Mouse (Mus musculus) cerebellum, postnatal 4 days (tissue): ENCODE measurements at regions not wholly inside any gene's neighbourhood (a gene's known extent, or its start where the extent isn't known, plus 50 kb on each side); places are given as distances from the start of the nearest gene placed in this dataset.

Source experiments
- DNase-seq, 2 experiments: peaks; one replicate each; pipeline ENCODE4 v3.0.0; 2022; ENCODE audit warnings: low spot score in 2 of 2, mixed read lengths in 1 of 2

- DNase-seq = no peak
Measured at GRCm38 (mm10) chr10:46321040-46321439, 743.4 kb downstream of the Hace1 start.

DNA sequence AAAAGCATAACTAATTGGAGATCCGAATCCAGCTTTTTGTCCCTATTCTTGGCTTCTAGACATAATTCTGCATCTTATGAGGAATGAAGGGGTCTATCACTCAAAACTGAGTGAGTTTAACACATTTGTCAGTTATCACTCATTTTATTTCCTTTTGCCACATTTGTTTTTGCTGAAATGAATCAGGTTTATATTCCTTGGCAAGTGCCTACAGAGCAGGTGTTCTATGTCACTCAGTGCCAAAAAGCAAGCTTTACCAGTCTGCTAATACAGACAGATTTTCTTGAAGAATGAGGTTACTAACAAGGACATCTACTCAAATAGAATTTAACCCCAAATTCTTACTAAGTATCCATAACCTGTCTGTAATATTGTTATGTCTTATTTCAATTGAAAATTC is 751.4 kb downstream of the Hace1 start:
- no peak for DNase-seq

- DNase-seq = no peak
Measured at GRCm38 (mm10) chr10:46331599-46332283, 754.1 kb downstream of the Hace1 start.

GRCm38 (mm10) chr10:46333231-46333630 is 755.6 kb downstream of the Hace1 start:
- no peak for DNase-seq

- DNase-seq = no peak
Measured at GRCm38 (mm10) chr10:46345315-46345714, 767.7 kb downstream of the Hace1 start.

DNA sequence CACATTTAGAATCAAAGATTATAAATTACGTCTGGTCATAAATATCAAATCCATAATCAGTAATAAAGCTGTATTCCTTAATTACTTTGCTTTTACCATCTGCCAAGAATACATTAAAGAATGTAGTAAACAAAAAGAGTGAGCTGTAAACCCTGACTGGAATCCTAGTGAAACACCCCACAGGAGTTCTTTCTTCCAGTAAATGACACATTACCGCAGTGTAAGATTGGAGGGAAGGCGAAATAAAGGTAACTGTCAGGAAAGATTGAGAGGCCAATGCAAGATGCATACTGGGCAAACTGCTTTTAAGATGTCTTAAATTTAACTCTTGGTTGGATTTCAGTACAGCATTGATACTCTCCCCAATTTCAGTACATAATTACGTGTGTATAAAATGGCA is 772.0 kb downstream of the Hace1 start:
- no peak for DNase-seq

DNA sequence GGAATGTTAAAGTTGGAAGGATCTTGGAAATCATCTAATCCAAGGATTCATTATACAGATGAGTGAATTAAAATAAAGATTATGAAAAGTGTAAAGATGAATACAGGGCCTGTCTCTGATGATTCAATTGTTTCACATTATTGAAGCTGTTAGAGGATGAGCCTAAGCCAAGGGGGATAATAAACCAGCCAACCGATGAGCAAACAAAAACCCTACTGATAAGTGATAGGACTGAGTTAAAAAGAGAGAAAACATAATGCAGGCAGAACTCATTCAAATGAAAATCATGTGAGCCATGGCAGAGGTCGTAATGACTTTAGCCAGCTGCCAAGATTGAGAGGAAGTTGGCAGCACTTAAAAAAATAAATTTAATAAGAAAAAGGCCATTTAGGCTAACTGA is 772.6 kb downstream of the Hace1 start:
- DNase-seq = no peak

DNA sequence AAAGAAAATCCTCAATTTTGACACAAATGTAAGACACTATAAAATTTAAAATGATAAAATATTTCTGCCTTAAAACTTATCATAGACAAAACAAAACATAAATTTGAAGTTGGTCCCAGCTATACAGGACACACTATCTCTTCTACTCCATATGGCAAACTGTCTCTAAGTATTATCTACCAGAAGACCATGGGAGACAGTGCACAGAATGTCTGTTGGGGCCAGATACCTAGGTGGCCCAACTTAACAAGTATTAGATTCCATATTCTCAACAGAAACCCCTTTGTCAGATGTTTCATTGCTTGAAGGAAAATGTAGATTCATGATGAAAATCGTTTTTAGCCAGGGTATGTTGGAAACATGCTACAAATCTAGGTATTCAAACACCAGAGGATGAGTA is 779.1 kb downstream of the Hace1 start:
- DNase-seq = no peak

DNA sequence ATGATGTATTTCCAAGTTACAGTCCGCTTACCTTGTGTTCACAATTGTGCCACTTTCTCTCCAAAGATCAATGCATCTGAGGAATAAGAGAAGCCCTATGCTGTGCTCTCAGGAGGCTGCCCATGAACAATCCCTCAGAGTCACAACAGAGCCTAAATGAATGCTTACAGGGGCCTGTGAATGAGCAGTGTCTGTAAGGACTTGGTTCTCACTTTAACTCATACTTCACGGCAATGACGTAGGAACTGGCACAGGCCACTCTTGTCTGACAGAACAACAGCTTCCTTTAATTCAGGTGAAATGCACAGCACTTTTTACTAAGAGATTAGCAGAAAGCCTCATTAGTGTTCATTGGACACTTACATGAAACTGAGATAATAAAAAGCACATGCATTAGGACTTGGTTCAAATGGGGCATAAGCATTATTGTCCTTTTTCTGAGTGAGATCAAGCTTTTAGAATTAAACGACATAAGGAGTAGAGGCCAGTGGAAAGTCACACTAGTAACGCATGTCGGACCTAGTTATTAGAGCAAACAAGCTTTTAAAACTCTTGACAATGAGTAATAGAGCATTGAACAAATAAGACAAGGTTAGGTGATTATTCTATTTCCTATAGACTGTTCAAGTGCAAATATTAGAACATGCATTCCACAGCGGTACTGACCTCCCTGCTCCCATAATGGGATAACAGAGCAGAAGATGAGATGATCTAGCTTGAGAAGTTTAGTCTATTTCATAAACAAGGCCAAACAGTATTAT is 796.3 kb downstream of the Hace1 start:
- no peak for DNase-seq

GRCm38 (mm10) chr10:46374646-46375045 is 797.0 kb downstream of the Hace1 start:
- no peak for DNase-seq

DNA sequence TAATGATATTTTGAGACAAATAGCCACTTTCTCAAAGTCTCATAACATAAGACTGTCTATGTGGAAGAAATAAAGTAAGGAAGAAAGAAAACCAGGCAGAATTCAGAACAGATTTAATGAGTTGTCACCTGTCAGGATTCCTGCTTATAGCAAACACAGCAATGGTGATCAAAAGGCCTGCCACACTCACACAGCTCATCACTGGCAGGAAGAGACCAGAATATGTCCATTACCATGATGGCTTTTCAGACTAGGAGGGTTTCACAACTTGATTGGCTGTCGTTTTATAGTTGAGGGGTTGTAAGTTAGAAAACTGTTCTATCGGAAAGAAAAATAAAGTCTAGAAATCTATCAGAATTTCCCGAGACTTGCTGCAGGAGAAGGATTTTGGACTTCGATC is 819.5 kb downstream of the Hace1 start:
- DNase-seq = no peak

DNA sequence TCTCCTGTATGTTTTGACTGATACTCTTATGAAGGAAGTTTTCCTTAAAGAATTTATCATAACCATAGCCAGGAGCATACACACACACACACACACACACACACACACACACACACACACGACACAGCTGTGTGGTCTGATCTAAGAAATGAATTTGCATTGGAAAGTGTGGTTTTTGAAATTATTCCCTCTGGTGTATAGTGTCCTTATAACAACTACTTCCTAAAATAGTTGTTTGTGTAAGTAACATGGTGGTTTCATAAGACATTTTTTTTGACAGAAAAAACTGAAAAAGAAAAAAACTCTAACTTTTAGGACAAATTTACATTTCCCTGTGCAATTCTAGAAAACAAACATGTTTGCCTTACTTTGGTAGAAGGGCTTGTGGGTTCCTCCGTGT is 826.3 kb downstream of the Hace1 start:
- no peak for DNase-seq
